Mouse (Mus musculus) cortical plate, adult 2 months (tissue): ENCODE results near the gene Gm10770.
"Not testable (repeated sequence)": the region's sequence is repeated elsewhere in the genome, so short reads cannot be mapped to it uniquely, and the experiment has no call there.

Experiments used
- CTCF ChIP-seq: fragments of 200-500 bp; IDR thresholded peaks from 2 replicates; pipeline ENCODE4 v1.5.1; 2011; ENCODE audit warnings: mild to moderate bottlenecking, control low read depth, low read length; ENCODE audit not compliant: insufficient read depth; ENCODE audit errors: extremely low read depth
- POLR2A ChIP-seq: fragments of 200-500 bp; IDR thresholded peaks from 2 replicates; pipeline ENCODE4 v1.6.1; 2011; ENCODE audit warnings: mild to moderate bottlenecking, low read length, control low read depth; ENCODE audit not compliant: insufficient read depth; ENCODE audit errors: extremely low read depth

DNA sequence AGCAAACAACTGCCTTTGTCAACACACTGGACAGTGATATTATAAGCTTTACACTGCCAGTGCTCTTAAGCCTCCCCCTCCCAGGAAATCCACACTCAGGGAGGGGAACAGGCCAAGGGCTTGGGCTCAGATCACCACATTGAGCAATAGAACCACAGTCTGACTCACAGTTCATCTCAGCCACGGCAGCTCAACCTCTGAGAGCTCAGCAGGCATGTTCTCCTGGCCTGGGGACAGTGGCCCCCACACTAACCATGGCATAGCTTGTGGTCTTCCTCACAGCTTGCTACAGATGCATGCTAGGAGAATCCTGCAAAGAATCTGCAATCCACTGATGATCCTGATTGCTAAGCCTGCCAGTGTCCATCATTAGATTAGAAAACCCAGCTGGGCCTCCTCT is 47.5 kb downstream of the Gm10770 start:
- TF ChIP-seq CTCF, POLR2A: not testable (repeated sequence)
